Mouse (Mus musculus): ENCODE results near the gene Pxmp4.

- no peak for TF ChIP-seq CTCF (IDR thresholded peaks at IDR 0.05; ENCODE audit: extremely low read depth, insufficient read length, insufficient replicate concordance, low read depth, low read length)
- no peak for TF ChIP-seq POLR2A (IDR thresholded peaks at IDR 0.05; ENCODE audit: low read depth, low read length)
These were observed 32.8 kb downstream of the Pxmp4 start for GRCm38 (mm10) chr2:154570666-154571065.
